ENCODE assay signal across 28 mouse cellular contexts in genomic region chr7:125736366-125737015, GRCm38 (mm10). TPM values are rescaled to one million over a fixed set of nuclear protein-coding genes. Genes with fewer than 3 reads are reported as not detected.
DNase-seq lines count a peak whose midpoint lies in the region; ATAC-seq lines count a peak whose summit lies in the region.
"Had no signal": no experiment of that assay in that cellular context is flagged by ENCODE, and none has a peak within 500 bp of the region (broad histone marks: within the 10 kb centered on the region; RNA-seq: fewer than 3 reads in every experiment).

No protein-coding gene starts in this region.

- H3K4me1 ChIP-seq in kidney, embryonic 14.5 days (ENCODE audit: control insufficient read depth, insufficient read depth, low read length), result peaks cover 1% of the 10 kb centered on the region; the same call in 1 of the 2 replicates
- no peaks in the 10 kb centered on the region for H3K4me1 ChIP-seq in forebrain, embryonic 15.5 days
- H3K4me1 ChIP-seq: embryonic facial prominence, embryonic 12.5 days; embryonic facial prominence, embryonic 15.5 days had no signal

- no peak overlapping the region for H3K27ac ChIP-seq in kidney, embryonic 14.5 days (ENCODE audit: low read depth, low read length)
- no peak overlapping the region for H3K27ac ChIP-seq in forebrain, embryonic 15.5 days (replicated peaks)
- H3K27ac ChIP-seq: embryonic facial prominence, embryonic 12.5 days; embryonic facial prominence, embryonic 15.5 days; heart, embryonic 15.5 days; hindbrain, embryonic 10.5 days; hindbrain, embryonic 13.5 days had no signal

- no peaks in the 10 kb centered on the region for H3K36me3 ChIP-seq in kidney, embryonic 14.5 days (ENCODE audit: control insufficient read depth, insufficient read depth, low read length)
- H3K36me3 ChIP-seq in forebrain, embryonic 15.5 days, result no peaks in the 10 kb centered on the region
- H3K36me3 ChIP-seq: embryonic facial prominence, embryonic 12.5 days; embryonic facial prominence, embryonic 15.5 days; heart, embryonic 12.5 days; heart, embryonic 15.5 days; hindbrain, embryonic 10.5 days; hindbrain, embryonic 13.5 days had no signal

- no peaks in the 10 kb centered on the region for H3K9me3 ChIP-seq in kidney, embryonic 14.5 days (ENCODE audit: control insufficient read depth, low read length)
- H3K9me3 ChIP-seq in forebrain, embryonic 15.5 days, result no peaks in the 10 kb centered on the region
- H3K9me3 ChIP-seq: embryonic facial prominence, embryonic 12.5 days; embryonic facial prominence, embryonic 15.5 days; G1E; heart, embryonic 12.5 days; heart, embryonic 15.5 days; hindbrain, embryonic 10.5 days; hindbrain, embryonic 13.5 days had no signal

- 91% methylated on average over 4 of the region's 4 CpGs for WGBS in kidney, embryonic 14.5 days
- WGBS in forebrain, embryonic 15.5 days, result 89% methylated on average over 4 of the region's 4 CpGs

- no peaks in the 10 kb centered on the region for H3K27me3 ChIP-seq in kidney, embryonic 14.5 days (ENCODE audit: control insufficient read depth, insufficient read depth, low read length)
- H3K27me3 ChIP-seq in forebrain, embryonic 15.5 days, result no peaks in the 10 kb centered on the region
- H3K27me3 ChIP-seq: CH12.LX; embryonic facial prominence, embryonic 12.5 days; embryonic facial prominence, embryonic 15.5 days; heart, embryonic 12.5 days; heart, embryonic 15.5 days; hindbrain, embryonic 13.5 days; Patski had no signal

- no peak overlapping the region for H3K4me3 ChIP-seq in kidney, embryonic 14.5 days (ENCODE audit: low read length)
- H3K4me3 ChIP-seq in forebrain, embryonic 15.5 days, result no peak overlapping the region
- H3K4me3 ChIP-seq: embryonic facial prominence, embryonic 12.5 days; embryonic facial prominence, embryonic 15.5 days; heart, embryonic 12.5 days; heart, embryonic 15.5 days; hindbrain, embryonic 10.5 days; hindbrain, embryonic 13.5 days had no signal

- H3K9ac ChIP-seq in kidney, embryonic 14.5 days (ENCODE audit: low read depth, low read length), result no peak overlapping the region
- no peak overlapping the region for H3K9ac ChIP-seq in forebrain, embryonic 15.5 days (replicated peaks)
- H3K9ac ChIP-seq: embryonic facial prominence, embryonic 12.5 days; embryonic facial prominence, embryonic 15.5 days; heart, embryonic 12.5 days; heart, embryonic 15.5 days; hindbrain, embryonic 13.5 days had no signal

- peak; percentile 43 for DNase-seq in kidney, adult 18-20 months
- DNase-seq in kidney, postnatal 4 days, result no peak
- DNase-seq in kidney, adult 9 months, result peak; percentile 76
- peak; percentile 15 for DNase-seq in kidney, postnatal 14 days
- no peak for DNase-seq in retina, embryonic 14.5 days (ENCODE audit: low spot score)
- DNase-seq: adrenal gland, adult 2 months; adrenal gland, postnatal 14 days; B cell, adult 2 months; cerebellum, adult 11 months; cerebellum, adult 2 months; cerebellum, adult 9-11 months; cerebellum, postnatal 25 days; gastrocnemius, postnatal 25 days; heart, adult 18-20 months; heart, postnatal 10 days; heart, postnatal 36 days had no signal

- ATAC-seq in kidney, embryonic 14.5 days (ENCODE audit: low FRiP score, low TSS enrichment), result no peak
- ATAC-seq in forebrain, embryonic 15.5 days (replicated peaks), result no peak
- ATAC-seq: forebrain, embryonic 14.5 days; Patski had no signal

- H3K4me2 ChIP-seq in kidney, embryonic 14.5 days (replicated peaks; ENCODE audit: low read depth, low read length), result no peak overlapping the region
- no peak overlapping the region for H3K4me2 ChIP-seq in forebrain, embryonic 15.5 days (replicated peaks)
- H3K4me2 ChIP-seq: embryonic facial prominence, embryonic 12.5 days; embryonic facial prominence, embryonic 15.5 days; heart, embryonic 12.5 days; heart, embryonic 15.5 days; hindbrain, embryonic 13.5 days had no signal

RNA-seq across cellular contexts. Expression of gene D430042O09Rik, which starts 28.8 kb away (rescaled TPM):
- 7.3 and 11.5 TPM in 2 replicates for polyA plus RNA-seq in kidney, embryonic 14.5 days (2014; fragmentation: Nextera tagmentation; extraction: Ambion mirVana)
- polyA plus RNA-seq in forebrain, embryonic 15.5 days (2015; fragmentation: Nextera tagmentation; extraction: Ambion mirVana), result 7.8 and 7.9 TPM in 2 replicates

RNA-seq across cellular contexts. Expression of gene Gtf3c1, which starts 28.9 kb away (rescaled TPM):
- polyA plus RNA-seq in kidney, embryonic 14.5 days (2014; fragmentation: Nextera tagmentation; extraction: Ambion mirVana), result 20.0 and 35.5 TPM in 2 replicates
- polyA plus RNA-seq in forebrain, embryonic 15.5 days (2015; fragmentation: Nextera tagmentation; extraction: Ambion mirVana), result 36.8 and 39.1 TPM in 2 replicates

Comparison
In these comparisons a context has a peak if more than half of its experiments do, and no peak if none do; other contexts are left out.
1. DNase-seq: peak in kidney, adult 18-20 months (single experiment), kidney, adult 9 months (single experiment) and kidney, postnatal 14 days (single experiment); none in kidney, postnatal 4 days (0 of 2) and retina, embryonic 14.5 days (single experiment).